Mouse (Mus musculus): Measurements from ENCODE around the gene Vegfd. TPM values are rescaled to one million over a fixed set of nuclear protein-coding genes. Genes with fewer than 3 reads are reported as not detected.
A peak's percentile ranks its signal among the peaks of the same experiment; 100 is the strongest.

Vegfd gene
- total RNA-seq, 2 experiments from 2014 or later: 1.8 to 2.4 TPM

GRCm38 (mm10) chrX:164449201-164449600 lies 76.0 kb downstream of the Vegfd start:
- intact Hi-C loops (cut with DNase I): loop anchor here (1.0 to 5.0 kb wide), 3 partner anchors 52 to 352 kb away; no protein-coding TSS in a partner anchor
- DNase-seq (ENCODE audit: low spot score in 2 of 2): peak; percentile 40 to 58

Other genes starting within 250 kb of the Vegfd start
- gene Ace2, start 234.0 kb upstream of the Vegfd start, total RNA-seq (2021): 1 to 10 TPM; 1.8 to 2.1 TPM
- 1 to 10 TPM in 1 of 2 experiments, under 1 TPM in 1; 0.80 to 1.0 TPM for gene Bmx, start 115.2 kb upstream of the Vegfd start, total RNA-seq (2021)
- 1 to 10 TPM; 4.0 to 6.1 TPM for gene Pir, start 104.0 kb upstream of the Vegfd start, total RNA-seq (2021)
- 1 to 10 TPM; 6.0 to 6.7 TPM for gene Piga, start 46.4 kb downstream of the Vegfd start, total RNA-seq (2021)
- 1 to 10 TPM; 6.3 to 6.4 TPM for gene Asb11, start 63.6 kb downstream of the Vegfd start, total RNA-seq (2021)
- not detected for gene Asb9, start 132.9 kb downstream of the Vegfd start, total RNA-seq (2021)

Data from left cerebral cortex, postnatal 25 days (tissue).